Mouse (Mus musculus) stomach, embryonic 16.5 days (tissue): Measurements from ENCODE around the gene Emp2. TPM values are rescaled to one million over a fixed set of nuclear protein-coding genes. Genes with fewer than 3 reads are reported as not detected.
A peak's percentile ranks its signal among the peaks of the same experiment; 100 is the strongest.

Source experiments
- ATAC-seq: fragments of 200-750 bp; cut with Nextera tagmentation; 2 replicates; pipeline ENCODE4 v1.8.0; 2017; ENCODE audit warnings: moderate number of reproducible peaks, moderate TSS enrichment; ENCODE audit not compliant: insufficient read depth, low FRiP score
- H3K27ac ChIP-seq: fragments of 300-500 bp; sonication (generic); 2 replicates; pipeline ENCODE4 v1.5.1; 2014; ENCODE audit warnings: low read length
- H3K27me3 ChIP-seq: fragments of 300-500 bp; sonication (generic); 2 replicates; pipeline ENCODE4 v1.6.1; 2014; ENCODE audit warnings: low read length, control low read depth, mixed read lengths; ENCODE audit not compliant: control insufficient read depth, insufficient read depth
- H3K36me3 ChIP-seq: fragments of 300-500 bp; sonication (generic); 2 replicates; pipeline ENCODE4 v1.6.1; 2014; ENCODE audit warnings: low read length; ENCODE audit not compliant: control insufficient read depth, insufficient read depth
- H3K4me1 ChIP-seq: fragments of 300-500 bp; sonication (generic); 2 replicates; pipeline ENCODE4 v1.6.1; 2014; ENCODE audit warnings: low read length, control low read depth, mixed read lengths; ENCODE audit not compliant: control insufficient read depth, insufficient read depth
- H3K4me2 ChIP-seq: fragments of 300-500 bp; sonication (generic); 2 replicates; pipeline ENCODE4 v1.6.1; 2014; ENCODE audit warnings: low read depth, low read length, mixed read lengths
- H3K4me3 ChIP-seq: fragments of 300-500 bp; sonication (generic); replicated peaks from 2 replicates; pipeline ENCODE4 v1.5.1; 2014; ENCODE audit warnings: mild to moderate bottlenecking, low read length
- H3K9ac ChIP-seq: fragments of 300-500 bp; sonication (generic); 2 replicates; pipeline ENCODE4 v1.6.1; 2014; ENCODE audit warnings: low read length
- H3K9me3 ChIP-seq: fragments of 300-500 bp; sonication (generic); replicated peaks from 2 replicates; pipeline ENCODE4 v1.6.1; 2016; ENCODE audit warnings: low read length, control low read depth; ENCODE audit not compliant: control insufficient read depth
- WGBS: fragments of 180-500 bp; shearing (Covaris S2); extraction: QIAGEN DNeasy Blood & Tissue Kit; methylation state at CpG from one replicate; pipeline ENCODE4 v1.1.7; 2014; 5-methylcytosine and 5-hydroxymethylcytosine counted together
- polyA plus RNA-seq: library from polyadenylated mRNA; unstranded; fragments of >200 nt; fragmentation: Nextera tagmentation; extraction: Ambion mirVana; gene quantifications from 2 replicates; pipeline ENCODE4 v1.2.1, GENCODE M21; 2015

Gene Emp2
- polyA plus RNA-seq, 1 experiment from 2014 or later = 83.5 TPM

GRCm38 (mm10) chr16:10327563-10328333 lies 14.0 kb upstream of the Emp2 start:
- H3K4me3 ChIP-seq = no peak overlapping the region
- peak overlapping the region; percentile 54 for H3K27ac ChIP-seq
- peak; percentile 69 for ATAC-seq
- no peaks in the 10 kb centered on the region for H3K27me3 ChIP-seq
- no peaks in the 10 kb centered on the region for H3K9me3 ChIP-seq
- peaks cover 7% of the 10 kb centered on the region; the same call in 1 of the 2 replicates for H3K4me1 ChIP-seq
- no peak overlapping the region for H3K4me2 ChIP-seq
- WGBS = 49% methylated on average over 13 of the region's 13 CpGs
- H3K36me3 ChIP-seq = no peaks in the 10 kb centered on the region
- H3K9ac ChIP-seq = no peak overlapping the region

- ATAC-seq = peak; percentile 36; the same call in 1 of the 2 replicates
- H3K27me3 ChIP-seq = no peaks in the 10 kb centered on the region
- no peak overlapping the region for H3K4me3 ChIP-seq
- H3K4me1 ChIP-seq = no peaks in the 10 kb centered on the region
- H3K27ac ChIP-seq = no peak overlapping the region
- 34% methylated on average over 17 of the region's 17 CpGs for WGBS
- no peaks in the 10 kb centered on the region for H3K9me3 ChIP-seq
- H3K9ac ChIP-seq = no peak overlapping the region
- H3K36me3 ChIP-seq = no peaks in the 10 kb centered on the region
- no peak overlapping the region for H3K4me2 ChIP-seq
Measured at GRCm38 (mm10) chr16:10319914-10320569, 6.3 kb upstream of the Emp2 start.

- Histone ChIP-seq H3K9ac (no peak overlapping the region), H3K9me3 (no peaks in the 10 kb centered on the region), H3K36me3 (no peaks in the 10 kb centered on the region), H3K4me3 (no peak overlapping the region), H3K4me2 (no peak overlapping the region), H3K4me1 (peaks cover 10% of the 10 kb centered on the region; the same call in 1 of the 2 replicates), H3K27me3 (no peaks in the 10 kb centered on the region), H3K27ac (no peak overlapping the region)
- 55% methylated on average over 4 of the region's 4 CpGs for WGBS
- ATAC-seq = no peak
Measured at GRCm38 (mm10) chr16:10317197-10317544, 3.4 kb upstream of the Emp2 start.

- H3K4me2 ChIP-seq = no peak overlapping the region
- H3K4me3 ChIP-seq = no peak overlapping the region
- no peak overlapping the region for H3K27ac ChIP-seq
- H3K36me3 ChIP-seq = no peaks in the 10 kb centered on the region
- peaks cover 11% of the 10 kb centered on the region for H3K4me1 ChIP-seq
- no peak overlapping the region for H3K9ac ChIP-seq
- ATAC-seq = no peak
- no peaks in the 10 kb centered on the region for H3K27me3 ChIP-seq
- 52% methylated on average over 10 of the region's 10 CpGs for WGBS
- no peaks in the 10 kb centered on the region for H3K9me3 ChIP-seq
Measured at GRCm38 (mm10) chr16:10316493-10317196, 2.9 kb upstream of the Emp2 start.

- H3K9ac ChIP-seq = peak overlapping the region; percentile 86
- no peaks in the 10 kb centered on the region for H3K36me3 ChIP-seq
- H3K4me1 ChIP-seq = peaks cover 13% of the 10 kb centered on the region
- H3K4me2 ChIP-seq = peak overlapping the region; percentile 86
- peak overlapping the region; percentile 69 for H3K27ac ChIP-seq
- no peaks in the 10 kb centered on the region for H3K27me3 ChIP-seq
- WGBS = 7% methylated on average over 15 of the region's 15 CpGs
- peak; percentile 31; the same call in 1 of the 2 replicates for ATAC-seq
- no peaks in the 10 kb centered on the region for H3K9me3 ChIP-seq
- peak overlapping the region; percentile 71 for H3K4me3 ChIP-seq
Measured at GRCm38 (mm10) chr16:10313226-10313625, 542 bp downstream of the Emp2 start.

GRCm38 (mm10) chr16:10311989-10312388 lies 1.8 kb downstream of the Emp2 start:
- Histone ChIP-seq H3K4me2 (peak overlapping the region; percentile 86), H3K36me3 (no peaks in the 10 kb centered on the region), H3K9ac (0 out of 2 replicates have a peak overlapping the region, but pooled peaks have one; percentile 36), H3K27ac (peak overlapping the region; percentile 6; the same call in 1 of the 2 replicates), H3K4me3 (peak overlapping the region; percentile 71), H3K4me1 (peaks cover 13% of the 10 kb centered on the region), H3K9me3 (no peaks in the 10 kb centered on the region), H3K27me3 (no peaks in the 10 kb centered on the region)
- 55% methylated on average over 4 of the region's 4 CpGs for WGBS
- ATAC-seq = no peak

GRCm38 (mm10) chr16:10311086-10311485 lies 2.7 kb downstream of the Emp2 start:
- no peak overlapping the region for H3K27ac ChIP-seq
- H3K9me3 ChIP-seq = no peaks in the 10 kb centered on the region
- H3K27me3 ChIP-seq = no peaks in the 10 kb centered on the region
- 0 out of 2 replicates have a peak overlapping the region, but pooled peaks have one; percentile 86 for H3K4me2 ChIP-seq
- H3K36me3 ChIP-seq = no peaks in the 10 kb centered on the region
- no peak overlapping the region for H3K9ac ChIP-seq
- ATAC-seq = no peak
- 57% methylated on average over 3 of the region's 3 CpGs for WGBS
- peaks cover 13% of the 10 kb centered on the region for H3K4me1 ChIP-seq
- H3K4me3 ChIP-seq = no peak overlapping the region

- no peak overlapping the region for H3K4me3 ChIP-seq
- 81% methylated on average over 5 of the region's 5 CpGs for whole genome bisulfite sequencing
- no peak overlapping the region for H3K9ac ChIP-seq
- H3K27ac ChIP-seq = no peak overlapping the region
- peaks cover 13% of the 10 kb centered on the region for H3K4me1 ChIP-seq
- no peaks in the 10 kb centered on the region for H3K9me3 ChIP-seq
- no peaks in the 10 kb centered on the region for H3K27me3 ChIP-seq
- H3K36me3 ChIP-seq = no peaks in the 10 kb centered on the region
- no peak for ATAC-seq
- H3K4me2 ChIP-seq = no peak overlapping the region
Measured at GRCm38 (mm10) chr16:10310507-10310906, 3.3 kb downstream of the Emp2 start.

- no peak overlapping the region for H3K4me2 ChIP-seq
- no peaks in the 10 kb centered on the region for H3K27me3 ChIP-seq
- H3K36me3 ChIP-seq = no peaks in the 10 kb centered on the region
- no peak overlapping the region for H3K27ac ChIP-seq
- H3K4me1 ChIP-seq = peaks cover 3% of the 10 kb centered on the region
- no peak for ATAC-seq
- no peaks in the 10 kb centered on the region for H3K9me3 ChIP-seq
- H3K4me3 ChIP-seq = no peak overlapping the region
- 79% methylated on average over 5 of the region's 5 CpGs for WGBS
- H3K9ac ChIP-seq = no peak overlapping the region
Measured at GRCm38 (mm10) chr16:10307351-10307750, 6.4 kb downstream of the Emp2 start.
